Mouse (Mus musculus): Measurements from ENCODE around the gene Cntln.

DNA sequence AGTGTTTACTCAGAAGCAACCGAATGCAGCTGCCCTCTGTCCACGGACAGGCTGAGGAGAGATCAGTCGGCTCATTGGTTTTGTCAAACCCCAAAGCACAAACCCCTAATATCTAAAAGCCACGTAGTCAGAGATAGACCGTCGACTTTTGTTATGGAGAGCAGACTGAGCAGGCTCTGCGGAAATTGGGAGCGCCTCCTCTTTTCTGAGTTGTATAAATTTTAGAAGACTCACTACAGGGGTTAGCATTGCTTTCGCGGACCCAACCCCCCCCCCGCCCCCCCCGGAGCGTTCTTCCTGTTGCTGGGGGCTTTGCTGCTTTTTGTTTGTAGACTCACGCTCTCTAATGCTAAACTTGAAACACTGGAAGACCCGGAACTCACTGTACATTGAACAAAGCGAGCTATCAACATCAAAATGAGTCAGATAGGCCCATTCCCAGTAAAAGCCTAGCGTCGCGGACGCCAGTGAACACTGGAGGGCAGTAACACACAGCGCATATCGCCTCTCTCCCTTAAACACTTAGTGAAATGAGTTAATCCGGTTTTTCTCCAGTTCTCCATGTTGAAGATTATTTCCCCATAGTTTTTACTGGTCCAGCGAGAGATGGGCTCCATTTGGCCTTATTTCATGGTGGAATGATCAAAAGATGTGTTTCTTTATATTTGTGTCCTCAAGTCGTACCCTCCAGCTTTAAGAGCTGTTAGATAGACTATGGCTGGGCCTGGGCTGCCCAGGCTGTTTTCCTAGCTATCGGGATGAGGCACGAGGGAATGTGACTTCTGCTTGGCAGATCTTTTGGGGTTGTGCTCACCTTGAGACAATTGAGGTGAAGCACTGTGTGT is 278.6 kb downstream of the Cntln start:
- TF ChIP-seq EP300 (IDR thresholded peaks at IDR 0.05; ENCODE audit: low read depth in 1 of 2, low read length in 2 of 2), result no peak
- TF ChIP-seq MXI1 (IDR thresholded peaks at IDR 0.05; ENCODE audit: low read depth, low read length), result no peak
- no peak for TF ChIP-seq POLR2A (IDR thresholded peaks at IDR 0.05; ENCODE audit: control insufficient read depth in 1 of 2, insufficient read depth in 1 of 2, low read depth in 1 of 2, low read length in 2 of 2, poor library complexity in 1 of 2)
- TF ChIP-seq MAZ (IDR thresholded peaks at IDR 0.05; ENCODE audit: low read depth, low read length), result no peak
- TF ChIP-seq CTCF (IDR thresholded peaks at IDR 0.05 in 2 of 3, conservative IDR thresholded peaks at IDR 0.05 in 1 of 3; ENCODE audit: control insufficient read depth in 1 of 3, insufficient read depth in 1 of 3, low read depth in 2 of 3, low read length in 3 of 3, poor library complexity in 1 of 3, severe bottlenecking in 1 of 3), result no peak
- TF ChIP-seq GABPA (IDR thresholded peaks at IDR 0.05; ENCODE audit: low read depth, low read length), result no peak
- TF ChIP-seq E2F4 (IDR thresholded peaks at IDR 0.05; ENCODE audit: borderline replicate concordance, low read depth, low read length), result no peak
- no peak for TF ChIP-seq MAFK (IDR thresholded peaks at IDR 0.05; ENCODE audit: borderline replicate concordance, low read depth, low read length)
- no peak for TF ChIP-seq POLR2AphosphoS5 (IDR thresholded peaks at IDR 0.05; ENCODE audit: borderline replicate concordance, low read depth, low read length)
- no peak for TF ChIP-seq CHD2 (IDR thresholded peaks at IDR 0.05; ENCODE audit: low read length)
- no peak for TF ChIP-seq JUND (IDR thresholded peaks at IDR 0.05; ENCODE audit: low read depth, low read length)
- TF ChIP-seq CHD1 (IDR thresholded peaks at IDR 0.05; ENCODE audit: low read depth, low read length), result no peak
- TF ChIP-seq USF2 (IDR thresholded peaks at IDR 0.05; ENCODE audit: borderline replicate concordance in 1 of 2, insufficient read depth in 1 of 2, low read depth in 1 of 2, low read length in 2 of 2), result no peak

Data from MEL (cell line).